8 mouse cellular contexts compared by ENCODE assay signal in the genomic region with DNA sequence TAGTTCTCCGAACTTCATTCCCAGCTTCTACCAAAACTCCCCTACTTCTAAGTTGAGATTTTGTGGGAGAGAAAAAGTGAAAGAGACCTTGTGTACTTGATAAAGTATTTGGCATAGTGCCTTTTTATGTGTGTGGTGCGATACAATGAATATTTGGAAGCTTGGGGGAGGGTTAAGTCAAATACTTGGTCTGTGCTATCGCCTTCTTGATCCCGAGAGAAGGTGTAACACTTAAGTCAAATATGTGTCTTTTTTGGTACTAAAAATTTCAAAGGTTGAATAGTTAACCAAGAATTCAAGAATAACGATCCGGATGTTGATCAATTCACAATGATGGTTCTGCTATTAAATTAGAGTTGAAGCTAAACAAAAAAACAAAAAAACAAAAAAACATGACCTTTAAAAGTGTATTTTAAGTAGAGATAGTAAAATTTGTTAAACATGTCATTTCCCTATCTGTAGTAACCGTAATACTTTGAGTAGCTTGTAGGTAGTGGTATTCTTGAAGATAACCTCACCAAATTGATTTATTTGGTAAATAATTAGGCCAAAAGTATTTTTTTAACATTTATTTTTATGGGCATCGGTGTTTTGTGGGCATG. TPM values are rescaled to one million over a fixed set of nuclear protein-coding genes. Genes with fewer than 3 reads are reported as not detected.
A peak's percentile ranks its signal among the peaks of the same experiment; 100 is the strongest.
DNase-seq lines count a peak whose midpoint lies in the region; ATAC-seq lines count a peak whose summit lies in the region.

No protein-coding gene starts in this region.

- no peaks in the 10 kb centered on the region for H3K27me3 ChIP-seq in kidney, embryonic 14.5 days (ENCODE audit: control insufficient read depth, insufficient read depth, low read length)
- H3K27me3 ChIP-seq in hindbrain, embryonic 15.5 days, result no peaks in the 10 kb centered on the region
- H3K27me3 ChIP-seq in midbrain, embryonic 13.5 days, result no peaks in the 10 kb centered on the region

- WGBS in kidney, embryonic 14.5 days, result 28% methylated on average over 8 of the region's 8 CpGs
- 29% methylated on average over 8 of the region's 8 CpGs for whole genome bisulfite sequencing in hindbrain, embryonic 15.5 days
- 31% methylated on average over 8 of the region's 8 CpGs for WGBS in midbrain, embryonic 13.5 days

- H3K9ac ChIP-seq in kidney, embryonic 14.5 days (ENCODE audit: low read depth, low read length), result peak overlapping the region; percentile 82
- H3K9ac ChIP-seq in hindbrain, embryonic 15.5 days, result peak overlapping the region; percentile 85
- peak overlapping the region; percentile 84 for H3K9ac ChIP-seq in midbrain, embryonic 13.5 days (replicated peaks)

- no peak for ATAC-seq in kidney, embryonic 14.5 days (ENCODE audit: low FRiP score, low TSS enrichment)
- no peak for ATAC-seq in hindbrain, embryonic 15.5 days (ENCODE audit: low FRiP score, low read depth)
- no peak for ATAC-seq in midbrain, embryonic 13.5 days

- H3K9me3 ChIP-seq in kidney, embryonic 14.5 days (ENCODE audit: control insufficient read depth, low read length), result no peaks in the 10 kb centered on the region
- H3K9me3 ChIP-seq in hindbrain, embryonic 15.5 days, result no peaks in the 10 kb centered on the region
- H3K9me3 ChIP-seq in midbrain, embryonic 13.5 days, result no peaks in the 10 kb centered on the region

- DNase-seq in kidney, postnatal 10 days, result no peak
- no peak for DNase-seq in left cerebral cortex, adult 8-10 months (ENCODE audit: low spot score in 2 of 2)
- no peak for DNase-seq in left cerebral cortex, postnatal 4 days
- DNase-seq in embryo, embryonic 9.5 days (ENCODE audit: extremely low spot score), result no peak

- peak overlapping the region; percentile 98 for H3K27ac ChIP-seq in kidney, embryonic 14.5 days (ENCODE audit: low read depth, low read length)
- H3K27ac ChIP-seq in brown adipose tissue, adult 24 weeks (replicated peaks; ENCODE audit: low read depth, low read length), result peak overlapping the region; percentile 99
- peak overlapping the region; percentile 99 for H3K27ac ChIP-seq in hindbrain, embryonic 15.5 days (replicated peaks)
- H3K27ac ChIP-seq in midbrain, embryonic 13.5 days, result peak overlapping the region; percentile 98; the same call in 1 of the 2 replicates

- H3K4me1 ChIP-seq in kidney, embryonic 14.5 days (ENCODE audit: control insufficient read depth, insufficient read depth, low read length), result peaks cover 20% of the 10 kb centered on the region
- H3K4me1 ChIP-seq in brown adipose tissue, adult 24 weeks (ENCODE audit: control insufficient read depth, insufficient read depth, insufficient read length, low read length), result peaks cover 4% of the 10 kb centered on the region; the same call in 1 of the 2 replicates
- peaks cover 26% of the 10 kb centered on the region for H3K4me1 ChIP-seq in hindbrain, embryonic 15.5 days (replicated peaks)
- peaks cover 34% of the 10 kb centered on the region for H3K4me1 ChIP-seq in midbrain, embryonic 13.5 days (replicated peaks)

- intact Hi-C loops in left cerebral cortex, postnatal 4 days (cut with DNase I), result no loop called here

- peak overlapping the region; percentile 83 for H3K4me3 ChIP-seq in kidney, embryonic 14.5 days (ENCODE audit: low read length)
- H3K4me3 ChIP-seq in brown adipose tissue, adult 24 weeks (ENCODE audit: insufficient read depth, low read depth, low read length), result peak overlapping the region; percentile 86
- H3K4me3 ChIP-seq in hindbrain, embryonic 15.5 days, result peak overlapping the region; percentile 83
- H3K4me3 ChIP-seq in midbrain, embryonic 13.5 days (replicated peaks), result peak overlapping the region; percentile 62

- peaks cover 9% of the 10 kb centered on the region; the same call in 1 of the 2 replicates for H3K36me3 ChIP-seq in kidney, embryonic 14.5 days (ENCODE audit: control insufficient read depth, insufficient read depth, low read length)
- no peaks in the 10 kb centered on the region for H3K36me3 ChIP-seq in hindbrain, embryonic 15.5 days
- H3K36me3 ChIP-seq in midbrain, embryonic 13.5 days, result 0 out of 2 replicates have a peak, but pooled peaks cover 3% of the 10 kb centered on the region

- H3K4me2 ChIP-seq in kidney, embryonic 14.5 days (replicated peaks; ENCODE audit: low read depth, low read length), result peak overlapping the region; percentile 70
- H3K4me2 ChIP-seq in hindbrain, embryonic 15.5 days, result peak overlapping the region; percentile 63
- peak overlapping the region; percentile 79 for H3K4me2 ChIP-seq in midbrain, embryonic 13.5 days (replicated peaks)

RNA-seq across cellular contexts. Expression of a gene that starts 1.0 kb away (rescaled TPM):
- polyA plus RNA-seq in kidney, embryonic 14.5 days (2014; fragmentation: Nextera tagmentation; extraction: Ambion mirVana), result 99.3 and 115 TPM in 2 replicates
- 79.2 and 93.0 TPM in 2 replicates for polyA plus RNA-seq in brown adipose tissue, adult 24 weeks (2012; ENCODE audit: insufficient read depth, insufficient read length, missing spikeins)
- polyA plus RNA-seq in hindbrain, embryonic 15.5 days (2015; fragmentation: Nextera tagmentation; extraction: Ambion mirVana), result 27.6 and 28.8 TPM in 2 replicates
- polyA plus RNA-seq in midbrain, embryonic 13.5 days (2015; fragmentation: Nextera tagmentation; extraction: Ambion mirVana), result 44.8 and 45.6 TPM in 2 replicates
- total RNA-seq in left cerebral cortex, adult 8-10 months (2022), result 10 to 100 TPM; 15.4 to 22.0 (median 19.1) TPM
- total RNA-seq in left cerebral cortex, postnatal 4 days (2021), result 10 to 100 TPM; 19.0 to 21.1 TPM

RNA-seq across cellular contexts. Expression of a gene that starts 1.1 kb away (rescaled TPM):
- 283 and 349 TPM in 2 replicates for polyA plus RNA-seq in kidney, embryonic 14.5 days (2014; fragmentation: Nextera tagmentation; extraction: Ambion mirVana)
- 372 and 403 TPM in 2 replicates for polyA plus RNA-seq in brown adipose tissue, adult 24 weeks (2012; ENCODE audit: insufficient read depth, insufficient read length, missing spikeins)
- polyA plus RNA-seq in hindbrain, embryonic 15.5 days (2015; fragmentation: Nextera tagmentation; extraction: Ambion mirVana), result 138 and 151 TPM in 2 replicates
- polyA plus RNA-seq in midbrain, embryonic 13.5 days (2015; fragmentation: Nextera tagmentation; extraction: Ambion mirVana), result 158 and 170 TPM in 2 replicates
- 10 to 100 TPM; 51.3 to 65.8 (median 62.1) TPM for total RNA-seq in left cerebral cortex, adult 8-10 months (2022)
- total RNA-seq in left cerebral cortex, postnatal 4 days (2021), result 10 to 100 TPM; 55.9 to 61.0 TPM

RNA-seq across cellular contexts. Expression of a gene that starts 31.5 kb away (rescaled TPM):
- polyA plus RNA-seq in kidney, embryonic 14.5 days (2014; fragmentation: Nextera tagmentation; extraction: Ambion mirVana), result 8.6 and 9.6 TPM in 2 replicates
- polyA plus RNA-seq in brown adipose tissue, adult 24 weeks (2012; ENCODE audit: insufficient read depth, insufficient read length, missing spikeins), result 3.3 and 4.1 TPM in 2 replicates
- polyA plus RNA-seq in hindbrain, embryonic 15.5 days (2015; fragmentation: Nextera tagmentation; extraction: Ambion mirVana), result 12.3 and 12.4 TPM in 2 replicates
- 14.5 and 14.8 TPM in 2 replicates for polyA plus RNA-seq in midbrain, embryonic 13.5 days (2015; fragmentation: Nextera tagmentation; extraction: Ambion mirVana)
- 1 to 10 TPM; 4.4 to 5.3 (median 5.1) TPM for total RNA-seq in left cerebral cortex, adult 8-10 months (2022)
- total RNA-seq in left cerebral cortex, postnatal 4 days (2021), result 1 to 10 TPM; 6.8 to 7.0 TPM

RNA-seq across cellular contexts. Expression of a gene that starts 58.5 kb away (rescaled TPM):
- polyA plus RNA-seq in kidney, embryonic 14.5 days (2014; fragmentation: Nextera tagmentation; extraction: Ambion mirVana), result 0.13 TPM in 1 of 2 replicates, not detected in the other
- not detected in 2 replicates for polyA plus RNA-seq in brown adipose tissue, adult 24 weeks (2012; ENCODE audit: insufficient read depth, insufficient read length, missing spikeins)
- polyA plus RNA-seq in hindbrain, embryonic 15.5 days (2015; fragmentation: Nextera tagmentation; extraction: Ambion mirVana), result 0.06 TPM in 1 of 2 replicates, not detected in the other
- polyA plus RNA-seq in midbrain, embryonic 13.5 days (2015; fragmentation: Nextera tagmentation; extraction: Ambion mirVana), result not detected in 2 replicates
- not detected for total RNA-seq in left cerebral cortex, adult 8-10 months (2022)
- not detected for total RNA-seq in left cerebral cortex, postnatal 4 days (2021)
